Mouse (Mus musculus): Measurements from ENCODE around the gene Gm49318.

DNA sequence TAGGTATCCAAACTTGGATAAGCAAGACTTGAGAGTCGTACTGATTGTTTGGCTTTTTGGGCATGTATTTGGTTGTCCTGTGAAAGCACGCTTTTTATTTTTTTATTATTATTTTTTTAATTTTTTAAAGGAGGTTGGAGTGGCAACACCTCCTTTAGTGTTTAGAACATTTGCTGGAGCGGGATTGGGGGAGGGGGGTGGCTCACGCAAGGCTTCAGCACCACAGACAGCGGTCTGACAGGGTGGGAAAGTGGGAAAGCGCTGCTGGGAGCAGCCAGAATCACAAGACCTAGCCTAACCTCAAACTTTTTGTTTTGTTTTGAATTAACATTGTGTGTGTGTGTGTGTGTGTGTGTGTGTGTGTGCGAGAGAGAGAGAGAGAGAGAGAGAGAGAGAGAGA, 17.4 kb downstream of the Gm49318 start:
- TF ChIP-seq CTCF (IDR thresholded peaks at IDR 0.05) (no peak), EP300 (IDR thresholded peaks at IDR 0.05) (no peak)

Measured in lung, postnatal 0 days (tissue).